Mouse (Mus musculus) urinary bladder, postnatal 10 days (tissue): Measurements from ENCODE around the gene Wfdc11.
A peak's percentile ranks its signal among the peaks of the same experiment; 100 is the strongest.
"Not testable (repeated sequence)": the region's sequence is repeated elsewhere in the genome, so short reads cannot be mapped to it uniquely, and the experiment has no call there.

Experiments used
- DNase-seq: peaks from one replicate; pipeline ENCODE4 v3.0.0; 2022; ENCODE audit warnings: low spot score

Gene Wfdc11

GRCm38 (mm10) chr2:164673987-164674386 is at the start of gene Wfdc11:
Gene Wfdc11, minus strand, starts transcription at chr2:164674087.
- DNase-seq: no peak

- no peak for DNase-seq
These were observed 49.4 kb upstream of the Wfdc11 start for GRCm38 (mm10) chr2:164723276-164723675.

DNA sequence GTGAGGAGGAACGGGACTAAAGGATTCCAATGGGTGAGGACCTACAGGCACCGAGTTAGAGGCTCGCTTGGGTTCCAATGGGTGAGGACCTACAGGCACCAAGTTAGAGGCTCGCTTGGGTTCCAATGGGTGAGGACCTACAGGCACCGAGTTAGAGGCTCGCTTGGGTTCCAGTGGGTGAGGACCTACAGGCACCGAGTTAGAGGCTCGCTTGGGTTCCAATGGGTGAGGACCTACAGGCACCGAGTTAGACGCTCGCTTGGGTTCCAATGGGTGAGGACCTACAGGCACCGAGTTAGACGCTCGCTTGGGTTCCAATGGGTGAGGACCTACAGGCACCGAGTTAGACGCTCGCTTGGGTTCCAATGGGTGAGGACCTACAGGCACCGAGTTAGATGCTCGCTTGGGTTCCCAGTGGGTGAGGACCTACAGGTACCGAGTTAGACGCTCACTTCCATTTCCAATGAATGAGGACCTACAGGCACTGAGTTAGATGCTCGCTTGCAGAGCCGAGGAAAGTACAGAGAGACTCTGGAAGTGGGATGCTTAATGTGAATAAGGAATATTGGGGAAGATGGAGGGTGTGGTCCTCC is 42.4 kb upstream of the Wfdc11 start:
- DNase-seq: not testable (repeated sequence)

GRCm38 (mm10) chr2:164715005-164715404 is 41.1 kb upstream of the Wfdc11 start, which contains the start of gene Spint5:
Gene Spint5, plus strand, starts transcription at chr2:164715305.
- no peak for DNase-seq

- DNase-seq: no peak
These were observed 32.1 kb upstream of the Wfdc11 start for GRCm38 (mm10) chr2:164705991-164706390.

GRCm38 (mm10) chr2:164705328-164705727 is 31.4 kb upstream of the Wfdc11 start:
- DNase-seq: no peak

- no peak for DNase-seq
These were observed 30.3 kb upstream of the Wfdc11 start for GRCm38 (mm10) chr2:164704235-164704634.

DNA sequence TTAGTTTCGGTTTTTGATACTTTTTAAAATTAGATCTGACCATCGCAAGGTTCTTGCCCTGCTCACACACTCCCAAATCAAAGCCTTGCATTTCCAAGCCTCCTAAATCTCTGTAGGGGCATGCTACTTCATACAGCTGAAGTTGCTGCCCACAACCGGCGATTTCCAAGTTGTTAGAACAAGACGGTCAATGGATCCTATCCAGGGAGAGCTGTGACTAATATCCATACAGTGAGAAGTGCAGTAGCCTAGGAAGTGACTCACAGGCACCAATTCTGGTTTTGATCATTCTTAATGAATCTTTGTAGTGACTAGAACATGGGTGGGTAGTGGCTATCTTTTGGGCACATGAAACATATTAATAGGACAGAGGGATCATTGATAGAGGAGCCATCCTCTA is 27.9 kb upstream of the Wfdc11 start:
- no peak for DNase-seq

GRCm38 (mm10) chr2:164700959-164701358 is 27.1 kb upstream of the Wfdc11 start:
- no peak for DNase-seq

GRCm38 (mm10) chr2:164698201-164698600 is 24.3 kb upstream of the Wfdc11 start, which contains the start of gene Spint4:
Gene Spint4, plus strand, starts transcription at chr2:164698501.
- no peak for DNase-seq

- DNase-seq: no peak
These were observed 10.9 kb upstream of the Wfdc11 start, which contains the start of gene Wfdc13 for GRCm38 (mm10) chr2:164684807-164685206. Gene Wfdc13, plus strand, starts transcription at chr2:164685107.

- DNase-seq: no peak
These were observed 6.0 kb upstream of the Wfdc11 start for GRCm38 (mm10) chr2:164679906-164680305.

- peak; percentile 29 for DNase-seq
These were observed 5.2 kb upstream of the Wfdc11 start for GRCm38 (mm10) chr2:164678848-164679625.

DNA sequence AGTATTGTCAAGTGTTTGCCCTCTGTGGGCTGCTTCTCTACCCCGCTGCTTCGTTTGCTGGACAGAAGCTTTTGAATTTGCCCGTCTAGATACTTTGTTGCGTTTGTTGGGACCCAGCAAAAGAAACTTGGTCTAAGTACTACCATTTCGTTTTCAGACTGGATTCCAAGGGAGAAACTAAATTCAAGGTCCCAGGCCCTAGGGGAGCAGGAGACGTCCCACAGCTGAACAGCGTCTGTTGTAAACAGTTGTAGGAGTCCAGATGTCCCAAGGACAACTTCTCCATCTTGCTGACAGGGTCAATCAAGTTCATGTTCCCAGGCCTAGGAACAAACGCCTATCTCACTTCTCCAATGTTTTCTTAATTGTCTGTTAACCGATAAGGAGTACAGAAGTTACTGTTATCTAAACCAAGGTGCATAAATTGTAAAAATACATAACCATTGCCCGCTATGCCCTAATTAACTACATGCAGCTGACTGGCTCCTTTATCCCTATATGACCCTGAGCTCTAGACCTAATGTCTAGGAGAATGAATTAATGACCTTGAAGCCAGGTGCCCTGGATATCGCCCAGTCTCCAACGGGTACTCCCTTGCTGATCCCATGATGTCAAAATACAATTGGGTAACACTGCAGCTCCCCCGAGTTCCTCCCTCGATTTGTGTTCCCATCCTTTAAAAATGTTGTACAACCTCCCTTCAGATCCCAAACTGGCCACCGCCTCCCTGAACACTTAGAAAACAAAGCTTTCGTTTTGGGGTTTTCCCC is 3.2 kb upstream of the Wfdc11 start:
- no peak for DNase-seq

- DNase-seq: no peak
These were observed 2.2 kb upstream of the Wfdc11 start for GRCm38 (mm10) chr2:164676103-164676502.

DNA sequence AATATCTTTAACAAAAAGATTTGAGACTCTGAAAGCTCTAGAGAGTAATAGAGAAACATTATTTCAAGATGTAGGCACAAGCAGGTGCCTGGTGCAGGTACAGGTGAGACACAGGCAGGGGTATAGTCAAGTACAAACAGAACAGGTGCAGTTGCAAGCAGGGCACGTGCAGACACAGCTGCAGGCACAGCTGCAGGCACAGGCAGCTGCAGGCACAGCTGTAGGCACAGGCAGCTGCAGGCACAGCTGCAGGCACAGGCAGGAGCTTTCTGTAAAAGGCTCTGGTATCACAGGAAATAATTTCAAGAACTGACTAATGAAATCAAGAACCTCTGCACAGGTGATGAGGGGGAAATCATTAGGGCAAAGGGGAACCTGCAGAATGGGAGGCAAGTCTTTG is 2.9 kb downstream of the Wfdc11 start:
- no peak for DNase-seq

GRCm38 (mm10) chr2:164670261-164670660 is 3.6 kb downstream of the Wfdc11 start:
- no peak for DNase-seq

DNA sequence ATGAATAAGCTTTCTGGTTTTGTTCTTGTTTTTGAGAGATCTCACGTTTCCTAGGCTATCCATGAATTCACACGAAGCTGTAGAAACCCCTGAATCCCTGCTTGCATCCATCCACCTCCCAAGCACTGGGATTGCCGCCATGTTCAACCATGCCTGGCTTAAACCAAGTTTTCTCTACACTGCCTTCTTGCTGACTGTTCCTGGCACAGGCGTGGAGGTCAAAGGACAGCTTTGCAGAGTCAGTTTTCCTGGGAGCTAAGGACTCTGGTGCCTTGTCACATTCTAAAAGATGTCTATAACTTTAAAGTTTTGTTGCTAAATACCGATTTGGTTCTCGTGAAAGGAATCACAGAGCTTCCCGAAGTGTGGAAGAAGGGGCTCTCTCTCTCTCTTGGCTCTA is 9.0 kb downstream of the Wfdc11 start:
- DNase-seq: no peak

DNA sequence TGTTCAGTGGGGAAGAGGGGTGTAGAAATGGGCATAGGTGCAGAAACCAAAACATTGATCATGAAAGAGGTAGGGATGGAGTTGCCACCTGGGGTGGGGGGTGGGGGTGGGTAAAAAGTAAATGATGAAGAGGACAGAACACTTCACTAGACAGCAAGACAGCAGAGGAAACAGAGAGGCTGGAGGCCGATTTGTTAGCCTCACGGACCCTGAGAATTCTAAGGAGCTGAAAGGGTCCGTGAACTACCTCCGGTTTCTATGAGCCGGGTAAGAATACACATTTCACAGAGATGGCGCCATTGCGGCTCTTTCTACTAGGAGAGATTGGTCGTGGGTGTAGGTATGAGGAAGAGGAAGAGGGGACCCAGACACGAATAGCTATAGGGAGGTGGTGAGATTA is 17.4 kb downstream of the Wfdc11 start, which contains the start of gene Wfdc9:
Wfdc9 (minus strand) TSS at position 101 of the 400 bp plus-strand sequence.
- DNase-seq: no peak

GRCm38 (mm10) chr2:164655858-164656257 is 18.0 kb downstream of the Wfdc11 start, which contains the start of gene Wfdc10:
Gene Wfdc10, plus strand, starts transcription at chr2:164656046.
- DNase-seq: no peak

DNA sequence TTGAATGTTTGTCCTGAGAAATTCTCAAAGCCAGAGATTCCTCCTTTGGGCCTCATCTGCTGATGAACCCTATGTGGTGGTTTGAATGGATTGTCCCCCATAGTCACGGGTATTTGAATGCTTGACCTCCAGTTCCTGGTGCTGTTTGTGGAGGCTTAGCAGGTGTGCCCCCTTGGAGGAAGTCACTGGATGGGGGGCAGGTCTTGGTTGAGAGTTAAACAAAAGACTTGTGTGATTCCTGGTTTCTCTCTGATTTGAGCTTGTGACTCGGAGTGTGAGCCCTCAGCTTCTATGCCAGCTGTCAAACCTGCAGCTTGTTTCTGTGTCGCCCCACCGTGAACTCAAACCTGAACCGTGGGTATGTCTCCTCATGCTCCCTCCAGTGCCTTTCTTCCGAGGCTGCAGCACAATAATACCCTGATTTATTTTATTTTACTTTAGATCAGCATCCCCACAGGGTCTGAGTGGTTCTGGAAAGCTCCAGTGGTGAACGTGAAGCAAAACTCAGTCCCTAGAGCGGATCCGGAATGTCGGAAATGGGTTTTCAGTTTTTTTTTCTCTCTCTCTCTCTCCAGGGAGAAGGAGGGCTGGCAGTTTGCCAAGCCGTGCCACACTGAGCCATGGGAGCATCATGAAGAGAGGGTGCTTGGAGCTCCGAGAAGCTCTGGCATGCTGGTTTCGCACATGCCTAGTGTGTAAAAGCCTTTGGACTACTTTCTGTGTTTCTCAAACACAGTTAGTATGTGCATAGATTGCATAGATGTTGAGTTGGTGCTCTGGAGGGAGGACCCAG is 31.8 kb downstream of the Wfdc11 start:
- no peak for DNase-seq

GRCm38 (mm10) chr2:164641129-164641528 is 32.8 kb downstream of the Wfdc11 start:
- no peak for DNase-seq
